Mouse (Mus musculus) embryonic fibroblast, embryonic 13.5 days (primary cell): ENCODE results near the gene Cstad. TPM values are rescaled to one million over a fixed set of nuclear protein-coding genes. Genes with fewer than 3 reads are reported as not detected.

ENCODE experiments used
- H3K27ac ChIP-seq: 2 replicates; pipeline ENCODE4 v1.5.1; 2012; ENCODE audit warnings: low read length, control low read depth, inconsistent platforms; ENCODE audit not compliant: insufficient read depth
- H3K4me1 ChIP-seq: 2 replicates; pipeline ENCODE4 v1.6.1; 2011; ENCODE audit warnings: low read length; ENCODE audit not compliant: control insufficient read depth, insufficient read depth
- H3K4me3 ChIP-seq: 2 replicates; pipeline ENCODE4 v1.5.1; 2011; ENCODE audit warnings: mild to moderate bottlenecking, control low read depth, low read length; ENCODE audit not compliant: insufficient read depth
- CTCF ChIP-seq: IDR thresholded peaks from 2 replicates; pipeline ENCODE4 v1.5.1; 2011; ENCODE audit warnings: mild to moderate bottlenecking, control low read depth, low read length, moderate library complexity, borderline replicate concordance; ENCODE audit not compliant: insufficient read depth
- POLR2A ChIP-seq: IDR thresholded peaks from 2 replicates; pipeline ENCODE4 v1.6.1; 2011; ENCODE audit warnings: low read depth, mild to moderate bottlenecking, control low read depth, low read length, moderate library complexity
- polyA plus RNA-seq: library from polyadenylated mRNA; stranded (reverse); fragments of >200 nt; gene quantifications from 2 replicates; pipeline ENCODE4 v1.2.4, GENCODE M21; 2011; ENCODE audit warnings: low read depth; ENCODE audit not compliant: missing spikeins, insufficient read length

Cstad gene
- polyA plus RNA-seq, 1 experiment: 2.8 TPM

- TF ChIP-seq POLR2A (no peak), CTCF (no peak)
- H3K4me1 ChIP-seq: no peaks in the 10 kb centered on the region; the same call in 1 of the 2 replicates
- no peak overlapping the region for H3K27ac ChIP-seq
- no peak overlapping the region for H3K4me3 ChIP-seq
Measured at GRCm38 (mm10) chr2:30592951-30593350, 1.9 kb upstream of the Cstad start.

DNA sequence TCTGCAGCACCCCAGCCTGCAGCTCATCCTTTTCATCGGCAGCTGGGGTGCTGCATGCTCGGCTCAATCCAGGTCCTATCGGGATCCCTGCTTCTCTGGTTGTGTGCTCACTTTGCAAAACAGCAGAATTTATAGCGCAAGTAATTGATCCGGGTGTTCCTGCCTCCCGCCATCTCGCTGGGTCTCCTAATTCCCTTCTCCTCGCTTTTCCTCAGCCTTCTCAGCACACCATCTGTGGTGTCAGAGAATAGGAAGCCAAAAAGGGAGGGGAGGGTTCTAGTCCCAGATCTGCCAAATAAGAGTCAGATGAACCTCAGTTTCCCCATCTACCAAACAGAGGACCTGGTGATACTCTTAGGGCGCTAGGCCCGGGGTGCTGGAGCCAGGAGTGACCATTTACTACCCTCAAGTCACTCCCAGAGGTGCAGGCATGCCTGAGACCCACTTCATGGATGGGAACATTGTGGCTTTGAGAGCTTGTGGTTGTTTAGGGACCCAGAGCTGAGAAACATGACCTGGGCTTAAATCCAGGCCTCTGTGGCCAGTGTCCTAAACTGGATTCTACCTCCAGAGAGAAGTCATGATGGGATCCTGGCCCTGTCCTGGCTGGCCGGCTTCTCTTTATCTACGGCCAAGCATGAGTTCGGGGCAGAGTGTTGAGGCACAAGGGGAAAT is 1.1 kb upstream of the Cstad start:
- Histone ChIP-seq H3K4me1 (no peaks in the 10 kb centered on the region; the same call in 1 of the 2 replicates), H3K27ac (peak overlapping the region; percentile 88), H3K4me3 (no peak overlapping the region)
- TF ChIP-seq POLR2A: no peak; the same call in 1 of the 2 replicates
- no peak for TF ChIP-seq CTCF

GRCm38 (mm10) chr2:30595796-30596195 is 956 bp downstream of the Cstad start:
- Histone ChIP-seq H3K27ac (peak overlapping the region; percentile 88), H3K4me1 (peaks cover 2% of the 10 kb centered on the region; the same call in 1 of the 2 replicates), H3K4me3 (peak overlapping the region; percentile 37; the same call in 1 of the 2 replicates)
- TF ChIP-seq POLR2A (peak; percentile 66), CTCF (no peak)

DNA sequence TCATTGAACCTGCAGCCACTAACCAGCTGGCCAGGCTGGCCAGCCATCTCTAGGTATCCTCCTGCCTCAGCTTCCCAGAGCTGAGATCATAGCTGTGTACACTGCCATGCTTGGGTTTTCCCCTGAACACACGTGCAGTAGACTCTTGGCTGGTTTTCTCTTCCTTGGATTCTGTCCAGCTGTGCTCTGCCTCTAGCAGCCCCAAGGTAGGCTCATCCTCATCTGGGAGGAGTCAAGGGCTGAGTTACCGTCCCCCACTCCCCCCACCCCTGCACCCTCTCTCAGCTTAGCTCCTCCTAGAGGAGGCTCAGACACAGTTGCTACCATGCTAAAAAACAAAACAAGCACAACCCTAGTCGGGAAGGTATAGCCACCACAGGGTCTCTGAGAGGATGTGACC is 4.8 kb downstream of the Cstad start:
- H3K4me1 ChIP-seq: peaks cover 19% of the 10 kb centered on the region
- H3K4me3 ChIP-seq: no peak overlapping the region
- TF ChIP-seq CTCF (no peak), POLR2A (peak; percentile 24; the same call in 1 of the 2 replicates)
- H3K27ac ChIP-seq: peak overlapping the region; percentile 94

- no peak overlapping the region for H3K4me3 ChIP-seq
- no peak for TF ChIP-seq CTCF
- TF ChIP-seq POLR2A: peak; percentile 75
- peaks cover 22% of the 10 kb centered on the region for H3K4me1 ChIP-seq
- peak overlapping the region; percentile 94 for H3K27ac ChIP-seq
Measured at GRCm38 (mm10) chr2:30600291-30600690, 5.5 kb downstream of the Cstad start.

DNA sequence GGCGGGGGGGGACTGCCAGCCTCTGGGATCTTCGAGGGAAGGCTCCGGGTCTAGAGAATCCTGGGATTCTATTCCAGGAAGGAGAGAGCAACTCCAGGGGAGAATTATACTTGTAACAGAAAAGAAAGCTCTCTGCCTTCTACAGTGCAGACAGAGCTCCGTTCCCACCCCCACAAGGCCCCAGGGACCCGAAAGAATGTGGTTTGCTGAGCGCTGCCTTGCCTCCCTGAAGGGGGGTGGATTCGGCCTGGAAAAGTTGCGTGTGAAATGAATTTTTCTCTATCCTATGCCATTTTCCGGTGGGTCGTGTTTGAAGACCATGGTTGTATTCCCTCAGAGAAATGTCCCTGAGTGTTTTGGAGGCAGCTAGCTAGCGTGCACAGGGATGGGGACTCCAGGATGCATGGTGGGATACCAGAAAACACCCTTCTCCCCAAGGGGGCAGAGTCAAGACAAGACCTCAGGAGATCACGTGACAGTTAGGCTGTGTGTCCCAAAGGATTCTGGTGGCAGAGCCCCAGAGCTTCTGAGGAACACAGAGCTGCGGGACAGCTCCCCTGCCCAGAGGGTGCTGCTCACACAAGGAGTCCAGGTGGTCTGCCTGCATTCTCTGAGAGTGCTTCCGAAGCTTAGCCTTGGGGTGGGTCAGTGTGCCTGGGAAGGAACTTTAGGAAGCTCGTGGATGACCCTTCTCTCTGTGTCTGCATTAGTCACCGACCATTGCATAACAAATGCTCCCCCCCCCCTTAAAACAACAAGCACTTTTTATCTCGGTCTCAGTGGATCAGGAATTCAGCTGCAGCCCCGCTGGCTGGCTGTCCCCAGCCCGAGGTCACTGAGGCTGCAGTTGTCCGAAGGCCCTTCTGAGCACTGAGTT is 6.4 kb downstream of the Cstad start:
- Histone ChIP-seq H3K4me1 (peaks cover 26% of the 10 kb centered on the region), H3K4me3 (no peak overlapping the region), H3K27ac (peak overlapping the region; percentile 94)
- TF ChIP-seq CTCF (no peak), POLR2A (peak; percentile 49)

- TF ChIP-seq CTCF: no peak
- Histone ChIP-seq H3K27ac (peak overlapping the region; percentile 94), H3K4me3 (no peak overlapping the region), H3K4me1 (peaks cover 30% of the 10 kb centered on the region)
Measured at GRCm38 (mm10) chr2:30602451-30602850, 7.6 kb downstream of the Cstad start.

GRCm38 (mm10) chr2:30603731-30604130 is 8.9 kb downstream of the Cstad start:
- H3K27ac ChIP-seq: peak overlapping the region; percentile 96
- H3K4me3 ChIP-seq: no peak overlapping the region
- peaks cover 30% of the 10 kb centered on the region for H3K4me1 ChIP-seq
- TF ChIP-seq POLR2A (no peak; the same call in 1 of the 2 replicates), CTCF (no peak)

GRCm38 (mm10) chr2:30604880-30605761 is 10.3 kb downstream of the Cstad start:
- TF ChIP-seq CTCF: no peak
- peak; percentile 42; the same call in 1 of the 2 replicates for TF ChIP-seq POLR2A
- Histone ChIP-seq H3K4me1 (peaks cover 30% of the 10 kb centered on the region), H3K4me3 (no peak overlapping the region), H3K27ac (peak overlapping the region; percentile 96)
